Mouse (Mus musculus) embryo, embryonic 11.5 days (tissue): ENCODE measurements around the gene Rbp7.
"Not testable (repeated sequence)": the region's sequence is repeated elsewhere in the genome, so short reads cannot be mapped to it uniquely, and the experiment has no call there.

Experiments
- DNase-seq: peaks from one replicate; pipeline ENCODE4 v3.0.0-alpha.2; 2012; ENCODE audit warnings: low read depth, low spot score

Rbp7 gene

DNA sequence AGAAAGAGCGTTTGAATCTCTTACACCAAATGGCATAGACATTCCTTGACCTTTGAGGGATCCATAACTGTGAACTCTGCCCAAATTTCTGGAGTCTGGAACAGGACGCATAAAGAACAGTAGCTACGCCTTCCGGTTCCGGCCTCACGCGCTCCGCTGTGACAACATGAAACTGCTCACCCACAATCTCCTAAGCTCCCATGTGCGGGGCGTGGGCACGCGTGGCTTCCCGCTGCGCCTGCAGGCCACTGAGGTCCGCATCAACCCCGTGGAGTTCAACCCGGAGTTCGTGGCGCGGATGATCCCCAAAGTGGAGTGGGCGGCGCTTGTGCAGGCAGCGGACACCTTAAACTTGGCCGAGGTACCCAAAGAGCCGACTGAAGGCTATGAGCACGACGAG lies 2.4 kb upstream of the Rbp7 start:
- not testable (repeated sequence) for DNase-seq

DNA sequence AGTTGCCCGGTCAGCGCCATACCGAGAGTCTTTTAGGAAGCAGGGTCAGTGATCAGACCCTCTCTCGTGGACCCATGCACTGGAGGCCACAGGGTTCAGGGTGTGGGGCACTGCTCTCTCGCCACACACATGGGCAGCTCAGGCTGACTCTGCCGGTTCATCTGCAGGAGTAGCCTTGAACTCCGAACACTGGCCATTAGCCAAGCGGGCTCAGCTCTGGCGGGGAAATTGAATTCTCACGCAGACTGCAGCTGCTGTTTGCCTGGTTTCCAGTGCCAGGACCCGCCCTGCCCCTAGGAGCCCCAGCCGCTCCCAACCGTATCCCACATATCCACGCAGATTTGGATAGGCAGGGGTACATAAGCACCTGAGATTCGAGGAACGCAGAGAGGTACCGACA lies 515 bp downstream of the Rbp7 start:
- no peak for DNase-seq

GRCm38 (mm10) chr4:149453656-149454055 lies 1.1 kb downstream of the Rbp7 start:
- DNase-seq, result peak; percentile 13

GRCm38 (mm10) chr4:149450636-149451035 lies 4.1 kb downstream of the Rbp7 start:
- no peak for DNase-seq

- no peak for DNase-seq
Observed at GRCm38 (mm10) chr4:149446309-149446708, 8.5 kb downstream of the Rbp7 start.

DNA sequence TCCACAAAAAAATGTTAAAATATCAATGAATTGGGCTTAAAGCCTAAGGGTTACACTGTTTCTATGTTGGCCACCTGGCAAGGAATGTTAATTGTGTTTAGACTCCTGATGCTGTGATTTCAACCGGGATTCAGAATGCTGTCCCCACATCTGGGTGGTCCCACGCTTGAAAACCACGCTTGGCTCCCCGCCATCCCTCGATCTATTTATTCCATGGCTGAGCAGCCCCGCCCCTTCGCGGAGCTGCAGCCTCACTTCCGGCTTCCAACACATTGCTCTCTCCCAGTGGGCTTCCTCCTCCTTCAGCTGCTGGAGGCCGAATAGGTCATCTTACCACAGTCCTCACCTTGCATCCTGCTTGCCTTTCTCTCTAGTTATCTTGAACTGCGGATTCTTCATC lies 8.9 kb downstream of the Rbp7 start:
- DNase-seq, result peak; percentile 59

DNA sequence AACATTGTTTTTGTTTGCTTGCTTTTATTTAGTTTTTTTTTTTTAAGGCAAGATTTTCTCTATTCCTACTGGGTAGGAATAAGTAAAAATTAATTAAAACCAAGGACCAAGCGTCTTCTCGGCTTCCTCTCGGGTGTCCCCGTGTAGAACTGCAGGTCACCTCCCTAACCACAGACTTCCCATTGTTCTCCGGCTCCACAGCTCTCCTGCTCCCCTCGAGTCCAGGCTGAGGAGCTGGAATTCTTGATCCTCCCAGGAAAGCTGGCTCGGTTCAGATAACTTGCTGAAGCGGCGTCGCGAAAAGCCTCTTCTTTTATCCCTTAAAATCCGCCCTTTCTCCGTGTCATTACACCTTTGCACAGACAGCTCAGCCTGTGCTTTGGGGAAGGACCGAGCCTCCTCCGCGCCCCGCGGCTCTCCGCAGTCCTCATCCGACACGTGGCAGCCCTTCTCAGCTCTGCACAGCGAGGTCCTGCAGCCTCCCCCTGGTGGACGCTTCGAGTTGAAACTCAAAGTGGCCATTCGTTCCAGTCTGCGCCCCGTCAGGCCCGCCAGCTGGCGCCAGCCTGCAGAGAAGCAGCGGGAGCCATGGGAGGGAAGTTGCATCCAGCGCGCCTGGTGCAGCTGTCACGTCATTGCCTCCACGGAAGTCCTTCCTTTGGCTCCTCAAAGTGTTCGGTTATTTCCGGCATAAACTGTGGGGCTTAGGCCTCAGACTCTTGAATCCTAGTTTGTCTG lies 9.6 kb downstream of the Rbp7 start:
- peak; percentile 94 for DNase-seq

DNA sequence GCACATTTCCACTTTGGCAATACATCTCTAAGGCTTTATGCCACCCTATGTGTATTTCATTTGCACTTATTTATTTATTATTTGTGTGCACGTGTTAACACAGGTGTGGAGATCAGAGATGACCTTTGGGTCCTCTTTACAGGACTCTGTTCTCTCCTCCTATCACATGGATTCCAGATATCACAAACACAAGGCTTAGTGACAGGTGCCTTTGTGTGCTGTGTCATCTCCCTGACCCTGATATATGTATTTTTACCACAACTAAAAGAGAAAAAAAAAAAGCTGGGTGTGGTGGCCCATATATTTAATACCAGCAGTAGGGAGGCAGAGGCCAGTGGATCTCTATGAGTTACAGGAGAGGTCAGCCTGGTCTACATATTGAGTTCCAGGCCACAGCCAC lies 10.3 kb downstream of the Rbp7 start:
- no peak for DNase-seq

DNA sequence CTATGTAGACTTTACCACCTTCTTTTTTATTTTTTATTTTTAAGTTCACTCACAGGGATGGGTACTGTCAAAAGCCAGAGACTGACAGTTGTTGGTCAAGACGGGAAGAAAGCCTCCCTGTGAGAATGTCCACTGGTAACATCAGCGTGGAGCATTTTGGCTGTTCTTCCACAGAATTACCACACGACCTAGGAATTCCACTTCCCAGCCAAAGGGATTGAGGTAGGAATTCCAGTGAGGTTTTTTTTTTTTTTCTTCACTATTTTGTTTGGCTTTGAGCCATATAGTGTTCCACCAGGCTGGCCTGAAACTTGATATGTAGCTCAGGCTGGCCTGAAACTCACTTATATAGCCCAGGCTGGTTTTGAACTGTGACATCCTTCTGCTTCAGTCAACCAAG lies 12.3 kb downstream of the Rbp7 start:
- DNase-seq, result no peak

GRCm38 (mm10) chr4:149440576-149440975 lies 14.2 kb downstream of the Rbp7 start:
- no peak for DNase-seq

DNA sequence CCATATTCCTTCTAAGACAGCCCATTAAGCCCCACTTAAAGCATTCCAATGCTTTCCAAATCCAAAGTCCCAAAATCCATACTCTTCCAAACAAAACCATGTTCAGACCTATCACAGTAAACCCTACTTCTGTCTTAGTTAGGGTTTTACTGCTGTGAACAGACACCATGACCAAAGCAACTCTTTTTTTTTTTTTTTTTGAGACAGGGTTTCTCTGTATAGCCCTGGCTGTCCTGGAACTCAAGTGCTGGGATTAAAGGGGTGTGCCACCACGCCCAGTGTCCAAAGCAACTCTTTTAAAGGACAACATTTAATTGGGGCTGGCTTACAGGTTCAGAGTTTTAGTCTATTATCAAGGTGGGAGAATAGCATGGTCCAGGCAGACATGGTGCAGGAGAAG lies 22.9 kb downstream of the Rbp7 start:
- DNase-seq, result not testable (repeated sequence)

DNA sequence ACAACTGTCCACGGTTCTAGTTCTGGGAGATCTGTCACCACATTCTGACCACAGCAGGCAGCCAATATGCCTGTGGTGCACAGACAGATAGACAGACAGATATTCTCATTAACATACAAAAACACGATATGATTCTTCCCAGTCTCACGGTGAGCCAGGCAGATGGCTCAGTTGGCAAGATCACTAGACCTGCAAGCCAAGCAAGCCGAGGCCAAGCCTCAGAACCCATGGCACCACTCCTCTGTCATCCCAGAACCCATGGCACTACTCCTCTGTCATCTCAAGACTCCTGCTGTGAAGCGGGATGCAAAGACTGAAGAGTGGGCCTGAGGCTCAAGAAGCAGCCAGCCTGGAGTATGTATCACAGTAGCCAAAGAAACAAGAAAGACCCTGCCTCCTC lies 25.2 kb downstream of the Rbp7 start:
- no peak for DNase-seq

GRCm38 (mm10) chr4:149426325-149427199 lies 28.2 kb downstream of the Rbp7 start, which contains the start of gene Ube4b:
Gene Ube4b, minus strand, starts transcription at chr4:149426749.
- peak; percentile 99 for DNase-seq

DNA sequence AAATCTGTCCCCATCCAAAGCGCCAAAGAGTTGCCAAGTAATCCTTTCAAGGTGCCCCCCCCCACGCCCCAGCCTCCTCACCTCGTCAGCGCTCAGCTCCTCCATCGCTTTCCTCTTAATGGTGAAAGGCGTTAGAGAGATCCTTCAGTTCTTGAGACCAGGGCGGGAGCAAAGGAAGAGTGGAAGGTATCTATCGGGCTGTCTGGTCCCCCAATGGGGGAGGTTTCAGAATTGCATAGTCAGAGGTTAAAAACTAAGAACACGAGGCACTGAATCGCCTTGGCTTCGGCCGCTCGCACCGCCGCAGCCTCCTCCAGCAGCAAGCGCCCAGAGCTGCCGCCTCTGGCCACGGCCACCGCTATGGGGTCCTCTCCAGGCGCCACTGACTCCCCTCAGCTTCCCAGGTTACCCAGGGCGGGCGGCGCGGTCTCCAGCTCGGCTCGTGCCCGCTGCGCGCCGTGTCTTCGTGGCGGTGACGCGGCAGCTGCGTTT lies 28.9 kb downstream of the Rbp7 start:
- no peak for DNase-seq

- no peak for DNase-seq
Observed at GRCm38 (mm10) chr4:149424755-149425154, 30.0 kb downstream of the Rbp7 start.

- no peak for DNase-seq
Observed at GRCm38 (mm10) chr4:149417854-149418365, 36.9 kb downstream of the Rbp7 start.

- no peak for DNase-seq
Observed at GRCm38 (mm10) chr4:149416986-149417385, 37.8 kb downstream of the Rbp7 start.

DNA sequence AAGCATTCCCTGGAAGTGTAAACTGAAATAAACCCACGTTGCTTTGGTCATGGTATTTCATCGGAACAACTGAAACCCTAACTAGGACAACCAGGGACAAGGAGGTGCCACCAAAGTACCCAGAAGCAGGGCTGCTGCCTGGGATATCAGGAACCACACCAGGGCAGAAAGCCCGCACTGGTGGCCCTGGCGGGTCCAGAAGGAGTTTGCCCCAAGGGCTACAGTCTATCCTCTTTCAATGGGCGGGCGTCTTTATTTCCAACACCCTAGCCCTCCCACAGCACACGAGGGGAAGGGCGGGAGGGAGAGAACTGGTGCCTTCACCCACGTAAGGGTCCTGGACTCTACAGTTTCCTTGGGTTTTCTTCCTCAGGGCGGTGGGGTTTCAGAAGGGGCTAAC lies 38.4 kb downstream of the Rbp7 start:
- DNase-seq, result no peak

DNA sequence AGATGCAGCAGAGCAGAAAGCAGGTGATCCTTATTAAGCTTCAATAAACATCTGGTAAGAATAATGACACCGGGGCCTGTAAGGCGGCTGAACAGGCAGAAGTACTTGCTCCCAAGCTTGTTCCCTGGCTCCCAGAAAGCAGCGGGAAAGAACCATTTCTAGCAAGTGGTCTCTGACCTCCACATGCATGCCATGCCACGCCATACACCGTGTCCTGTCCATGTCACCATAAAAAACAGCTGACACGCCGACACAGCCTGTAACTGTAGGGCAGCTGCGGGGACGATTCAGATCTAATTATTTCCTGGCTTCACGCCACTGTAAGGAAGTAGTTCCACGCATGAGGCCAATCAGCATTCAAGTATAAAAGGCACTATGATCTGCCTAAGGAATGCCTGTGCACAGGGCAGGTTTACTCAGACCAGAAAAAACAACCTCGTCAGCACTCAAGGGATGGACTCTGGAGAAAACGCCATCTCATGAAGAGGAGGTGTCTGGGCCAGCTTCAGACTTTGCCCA lies 39.1 kb downstream of the Rbp7 start:
- DNase-seq, result no peak

DNA sequence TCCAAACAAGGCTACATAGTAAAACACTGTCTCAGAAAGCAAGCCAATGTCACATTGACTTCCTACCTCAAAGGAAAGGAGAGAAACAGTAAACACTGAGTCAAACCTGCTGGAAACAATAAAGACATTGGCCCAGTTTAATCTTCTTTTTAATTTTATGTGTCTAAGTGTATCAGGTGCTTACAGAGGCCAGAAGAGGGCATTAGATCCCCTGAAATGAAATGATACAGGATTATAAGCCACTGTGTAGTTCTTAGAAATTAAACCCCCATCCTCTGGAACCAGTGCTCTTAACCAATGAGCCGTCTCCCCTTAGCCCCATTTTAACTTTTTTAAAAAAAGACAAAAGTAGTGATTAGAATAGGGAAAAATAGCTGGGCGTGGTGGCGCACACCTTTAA lies 40.5 kb downstream of the Rbp7 start:
- no peak for DNase-seq

GRCm38 (mm10) chr4:149409759-149410158 lies 45.0 kb downstream of the Rbp7 start:
- DNase-seq, result no peak

DNA sequence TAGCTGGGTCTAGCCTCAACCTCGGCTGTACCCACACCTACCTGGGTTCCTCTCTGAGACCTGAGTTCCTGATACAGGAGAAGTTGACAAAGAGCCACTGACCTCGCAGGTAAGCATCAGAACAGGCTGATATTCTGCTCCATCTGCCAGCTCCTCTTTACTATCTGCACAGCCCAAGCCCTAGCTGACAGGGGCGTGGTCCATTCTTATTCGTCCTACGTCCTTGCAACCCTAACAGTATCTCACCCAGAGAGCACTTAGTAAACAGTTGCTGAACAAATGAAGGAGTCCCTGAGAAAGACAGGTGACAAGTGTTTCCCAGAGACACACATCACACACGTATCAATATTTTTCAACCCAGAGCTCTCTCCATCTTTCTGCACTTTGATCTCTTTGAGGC lies 46.4 kb downstream of the Rbp7 start:
- no peak for DNase-seq
